Mouse (Mus musculus) spleen, adult 2 months (tissue): ENCODE results near the gene Sf3b3.

ENCODE experiments used
- CTCF ChIP-seq: fragments of 200-500 bp; IDR thresholded peaks from 2 replicates; pipeline ENCODE4 v1.5.1; 2011; ENCODE audit warnings: mild to moderate bottlenecking, inconsistent platforms; ENCODE audit not compliant: insufficient read depth, insufficient read length, insufficient replicate concordance; ENCODE audit errors: extremely low read depth
- POLR2A ChIP-seq: fragments of 200-500 bp; IDR thresholded peaks from 2 replicates; pipeline ENCODE4 v1.6.1; 2011; ENCODE audit warnings: low read depth, low read length, inconsistent platforms

DNA sequence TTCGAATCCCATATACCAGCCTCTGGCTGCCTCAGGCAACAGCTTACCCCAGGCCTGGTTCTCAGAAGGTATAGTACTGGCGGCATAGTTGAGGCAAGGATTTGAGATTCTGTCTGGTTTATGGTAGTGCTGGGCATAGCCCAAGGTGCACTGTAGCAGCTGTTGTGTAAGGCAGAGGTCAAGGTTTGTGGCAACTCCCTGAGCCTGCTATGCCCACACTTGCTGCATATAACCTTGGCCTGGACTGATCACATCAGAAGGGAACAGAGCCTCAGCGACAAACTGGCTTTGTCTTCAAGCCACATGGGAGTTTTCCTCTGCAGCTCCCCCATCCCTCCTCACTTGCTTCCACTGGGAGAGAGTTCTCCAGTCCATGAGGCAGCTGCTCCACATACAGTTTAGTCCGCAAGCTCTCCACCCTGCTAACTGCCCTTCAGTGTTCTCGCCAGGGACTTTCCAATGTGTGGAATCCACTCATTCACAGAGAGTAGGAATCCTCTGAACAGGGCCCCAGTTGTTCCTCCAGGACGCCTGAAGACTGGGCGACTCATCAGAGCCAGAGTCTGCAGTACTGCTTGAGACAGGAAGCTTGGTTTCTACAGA lies 52.1 kb downstream of the Sf3b3 start:
- TF ChIP-seq POLR2A (no peak), CTCF (no peak)
